Mouse (Mus musculus) neural tube, embryonic 11.5 days (tissue): ENCODE data around the gene AI837181. TPM values are rescaled to one million over a fixed set of nuclear protein-coding genes. Genes with fewer than 3 reads are reported as not detected.

Source experiments
- ATAC-seq: fragments of 200-750 bp; cut with Nextera tagmentation; 2 replicates; pipeline ENCODE4 v1.8.0; 2017; ENCODE audit warnings: moderate number of reproducible peaks, mild to moderate bottlenecking, moderate TSS enrichment, moderate library complexity; ENCODE audit not compliant: insufficient read depth, low FRiP score, low TSS enrichment
- DNase-seq: peaks from one replicate; pipeline ENCODE4 v3.0.0-alpha.2; 2015; ENCODE audit warnings: low spot score
- H3K27ac ChIP-seq: fragments of 300-500 bp; sonication (generic); 2 replicates; pipeline ENCODE4 v1.5.1; 2014; ENCODE audit warnings: low read depth, mild to moderate bottlenecking, low read length
- H3K27me3 ChIP-seq: fragments of 300-500 bp; sonication (generic); 2 replicates; pipeline ENCODE4 v1.6.1; 2014; ENCODE audit warnings: mild to moderate bottlenecking, low read length, mixed read lengths; ENCODE audit not compliant: control insufficient read depth, insufficient read depth
- H3K36me3 ChIP-seq: fragments of 300-500 bp; sonication (generic); 2 replicates; pipeline ENCODE4 v1.6.1; 2014; ENCODE audit warnings: mild to moderate bottlenecking, low read length, moderate library complexity, mixed read lengths; ENCODE audit not compliant: control insufficient read depth, insufficient read depth
- H3K4me1 ChIP-seq: fragments of 300-500 bp; sonication (generic); 2 replicates; pipeline ENCODE4 v1.6.1; 2014; ENCODE audit warnings: low read length, mixed read lengths; ENCODE audit not compliant: control insufficient read depth, insufficient read depth
- H3K4me2 ChIP-seq: fragments of 300-500 bp; sonication (generic); 2 replicates; pipeline ENCODE4 v1.6.1; 2014; ENCODE audit warnings: low read depth, mild to moderate bottlenecking, moderate library complexity
- H3K4me3 ChIP-seq: fragments of 300-500 bp; sonication (generic); 2 replicates; pipeline ENCODE4 v1.5.1; 2014; ENCODE audit warnings: low read depth, low read length
- H3K9ac ChIP-seq: fragments of 300-500 bp; sonication (generic); 2 replicates; pipeline ENCODE4 v1.6.1; 2014; ENCODE audit warnings: mild to moderate bottlenecking, low read length
- H3K9me3 ChIP-seq: fragments of 300-500 bp; sonication (generic); 2 replicates; pipeline ENCODE4 v1.6.1; 2016; ENCODE audit warnings: low read length; ENCODE audit not compliant: control insufficient read depth
- WGBS: fragments of 180-500 bp; shearing (Covaris S2); extraction: QIAGEN DNeasy Blood & Tissue Kit; methylation state at CpG from one replicate; pipeline ENCODE4 v1.1.7; 2014; 5-methylcytosine and 5-hydroxymethylcytosine counted together
- polyA plus RNA-seq: library from polyadenylated mRNA; unstranded; fragments of >200 nt; fragmentation: Nextera tagmentation; extraction: Ambion mirVana; gene quantifications from 2 replicates; pipeline ENCODE4 v1.2.1, GENCODE M21; 2014

The AI837181 gene
- polyA plus RNA-seq, result 39.9 and 43.0 TPM in 2 replicates

DNA sequence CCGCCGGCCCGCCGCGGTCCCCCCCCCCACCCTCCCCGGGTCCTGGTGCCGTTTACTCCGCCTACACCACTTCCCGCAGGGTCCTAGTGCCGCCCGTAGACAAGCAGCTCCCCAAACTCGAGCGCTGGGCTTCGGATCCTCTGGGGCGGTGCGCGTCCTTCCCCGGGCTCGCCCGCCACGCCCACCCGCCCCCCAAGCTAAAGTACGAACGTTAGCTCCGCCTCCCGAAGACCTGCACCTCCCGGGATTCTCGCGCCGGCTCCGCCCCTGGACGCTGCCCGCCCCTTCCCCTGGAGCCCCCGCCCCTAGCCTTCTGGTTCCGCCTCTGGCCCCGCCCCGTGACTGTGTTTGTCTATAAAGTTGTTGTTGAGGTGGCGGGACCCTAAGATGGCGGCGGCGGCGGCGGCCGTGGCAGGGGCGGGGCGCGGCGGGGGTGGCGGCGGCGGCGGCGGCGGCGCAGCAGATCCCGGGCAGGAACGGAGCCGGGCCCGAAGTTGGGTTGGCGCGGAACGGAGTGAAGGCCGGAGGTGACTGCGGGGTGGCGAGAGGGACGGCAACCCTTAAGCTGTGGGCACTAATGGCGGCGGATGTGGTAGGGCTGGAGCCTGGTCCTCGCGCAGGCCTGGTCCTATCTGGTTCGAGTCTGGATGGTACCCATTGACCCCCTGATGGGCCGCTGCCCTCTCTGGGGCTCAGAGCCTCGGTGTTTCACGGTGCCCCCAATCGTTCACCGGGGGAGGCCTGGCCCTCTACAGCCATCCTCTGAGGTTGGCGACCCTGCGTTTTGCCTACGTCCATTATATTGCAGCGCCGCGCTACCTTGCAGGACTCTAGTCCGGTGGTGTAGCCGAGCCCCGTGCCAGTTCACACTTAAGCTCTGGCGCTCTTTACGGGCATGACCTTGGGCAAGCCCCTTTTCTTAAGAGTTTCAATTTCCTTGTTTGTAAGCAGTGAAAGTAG lies at the start of gene AI837181, which contains the start of gene Drap1:
TSS of gene AI837181 (plus strand) at position 363 of the 960 bp plus-strand sequence.
TSS of gene Drap1 (minus strand) at position 198 of the 960 bp plus-strand sequence.
- no peaks in the 10 kb centered on the region for H3K27me3 ChIP-seq
- peak within 1 kb of the TSS; percentile 87 for H3K4me2 ChIP-seq
- H3K36me3 ChIP-seq, result peaks cover 15% of the 10 kb centered on the region
- peak; percentile 97 for DNase-seq
- H3K9me3 ChIP-seq, result no peaks in the 10 kb centered on the region
- peak within 1 kb of the TSS; percentile 81 for H3K9ac ChIP-seq
- WGBS, result under 1% methylated on average over 64 of the region's 87 CpGs
- H3K27ac ChIP-seq, result peak within 1 kb of the TSS; percentile 80
- H3K4me3 ChIP-seq, result peak within 1 kb of the TSS; percentile 64
- H3K4me1 ChIP-seq, result peaks cover 17% of the 10 kb centered on the region
- peak; percentile 87 for ATAC-seq

DNA sequence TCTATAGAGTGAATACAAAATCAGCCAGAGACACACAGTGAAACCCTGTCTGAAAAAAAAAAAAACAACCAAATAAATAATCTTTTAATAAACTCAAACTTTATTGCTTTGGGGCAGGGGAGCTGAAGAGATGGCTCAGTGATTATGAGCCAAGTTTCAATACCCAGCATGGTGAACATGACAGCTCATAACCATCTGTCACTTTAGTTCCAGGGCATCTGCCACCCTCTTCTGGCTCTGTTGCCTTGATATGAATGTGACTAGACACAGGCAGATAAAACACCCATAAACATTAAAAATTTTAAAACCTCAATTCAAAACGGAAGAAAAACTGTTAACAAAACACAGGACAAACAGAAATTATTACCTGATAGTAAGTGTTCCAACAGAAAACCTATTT lies 47.5 kb upstream of the AI837181 start:
- Histone ChIP-seq H3K9me3 (no peaks in the 10 kb centered on the region), H3K4me3 (no peak overlapping the region), H3K4me2 (no peak overlapping the region), H3K27me3 (no peaks in the 10 kb centered on the region), H3K4me1 (no peaks in the 10 kb centered on the region), H3K9ac (no peak overlapping the region), H3K36me3 (peaks cover 40% of the 10 kb centered on the region), H3K27ac (no peak overlapping the region)
- no peak for DNase-seq
- ATAC-seq, result no peak
- 88% methylated on average over 1 of the region's 1 CpGs for WGBS

DNA sequence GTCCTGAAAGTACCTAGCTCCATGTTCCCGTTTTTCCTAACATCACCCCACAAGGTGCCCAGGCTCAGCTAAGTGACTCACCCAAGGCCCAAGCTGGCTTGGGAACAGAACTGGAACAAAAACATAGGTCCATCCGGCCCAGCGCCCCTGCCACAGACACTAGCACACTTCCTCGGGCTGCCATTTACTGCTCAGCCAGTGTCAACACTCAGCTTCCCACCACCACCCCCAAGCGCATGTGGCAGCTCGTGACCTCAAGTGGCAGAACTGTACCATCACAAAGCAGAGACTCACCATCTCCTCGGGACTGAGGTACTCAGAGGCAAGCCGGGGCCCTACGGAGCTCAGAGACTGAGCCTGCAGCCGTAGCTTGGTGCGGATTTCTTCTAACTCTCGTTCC lies 41.6 kb upstream of the AI837181 start:
- peaks cover 9% of the 10 kb centered on the region for H3K4me1 ChIP-seq
- H3K27ac ChIP-seq, result no peak overlapping the region
- no peaks in the 10 kb centered on the region for H3K9me3 ChIP-seq
- H3K4me3 ChIP-seq, result no peak overlapping the region
- 95% methylated on average over 12 of the region's 12 CpGs for WGBS
- ATAC-seq (no peak), DNase-seq (no peak)
- H3K4me2 ChIP-seq, result no peak overlapping the region
- H3K27me3 ChIP-seq, result no peaks in the 10 kb centered on the region
- H3K9ac ChIP-seq, result no peak overlapping the region
- H3K36me3 ChIP-seq, result peaks cover 53% of the 10 kb centered on the region

DNA sequence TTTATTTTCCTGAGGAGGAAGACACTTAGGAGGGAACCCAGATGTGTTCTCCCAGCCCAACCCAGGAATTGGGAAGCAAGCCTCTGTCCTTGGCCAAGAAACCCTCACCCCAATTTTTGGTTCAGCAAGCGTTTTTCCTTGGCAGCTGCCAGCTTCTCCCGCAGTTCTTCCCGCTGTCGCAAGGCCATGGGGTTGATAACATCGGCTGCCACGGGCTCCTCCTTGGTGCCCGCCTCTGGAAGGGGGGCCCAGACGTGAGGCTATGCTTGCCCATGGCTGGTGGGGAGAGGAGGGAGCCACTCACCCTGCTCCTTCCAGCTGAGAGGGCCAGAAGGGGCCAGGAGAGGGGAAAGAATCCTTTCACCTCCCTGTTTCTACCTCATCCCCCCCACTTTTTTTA lies 40.2 kb upstream of the AI837181 start:
- Histone ChIP-seq H3K9ac (no peak overlapping the region), H3K9me3 (no peaks in the 10 kb centered on the region), H3K4me1 (peaks cover 16% of the 10 kb centered on the region), H3K27ac (no peak overlapping the region), H3K27me3 (no peaks in the 10 kb centered on the region), H3K4me3 (no peak overlapping the region), H3K4me2 (no peak overlapping the region), H3K36me3 (peaks cover 43% of the 10 kb centered on the region)
- DNase-seq (no peak), ATAC-seq (no peak)
- 95% methylated on average over 8 of the region's 8 CpGs for WGBS

GRCm38 (mm10) chr19:5388011-5388441 lies 36.9 kb upstream of the AI837181 start:
- H3K27me3 ChIP-seq, result no peaks in the 10 kb centered on the region
- peaks cover 24% of the 10 kb centered on the region for H3K4me1 ChIP-seq
- WGBS, result under 1% methylated on average over 43 of the region's 43 CpGs
- H3K9me3 ChIP-seq, result no peaks in the 10 kb centered on the region
- DNase-seq, result no peak
- H3K9ac ChIP-seq, result peak overlapping the region; percentile 91
- peak overlapping the region; percentile 92 for H3K4me2 ChIP-seq
- peak overlapping the region; percentile 94 for H3K4me3 ChIP-seq
- peak; percentile 63; the same call in 1 of the 2 replicates for ATAC-seq
- peak overlapping the region; percentile 60; the same call in 1 of the 2 replicates for H3K27ac ChIP-seq
- peaks cover 13% of the 10 kb centered on the region for H3K36me3 ChIP-seq

DNA sequence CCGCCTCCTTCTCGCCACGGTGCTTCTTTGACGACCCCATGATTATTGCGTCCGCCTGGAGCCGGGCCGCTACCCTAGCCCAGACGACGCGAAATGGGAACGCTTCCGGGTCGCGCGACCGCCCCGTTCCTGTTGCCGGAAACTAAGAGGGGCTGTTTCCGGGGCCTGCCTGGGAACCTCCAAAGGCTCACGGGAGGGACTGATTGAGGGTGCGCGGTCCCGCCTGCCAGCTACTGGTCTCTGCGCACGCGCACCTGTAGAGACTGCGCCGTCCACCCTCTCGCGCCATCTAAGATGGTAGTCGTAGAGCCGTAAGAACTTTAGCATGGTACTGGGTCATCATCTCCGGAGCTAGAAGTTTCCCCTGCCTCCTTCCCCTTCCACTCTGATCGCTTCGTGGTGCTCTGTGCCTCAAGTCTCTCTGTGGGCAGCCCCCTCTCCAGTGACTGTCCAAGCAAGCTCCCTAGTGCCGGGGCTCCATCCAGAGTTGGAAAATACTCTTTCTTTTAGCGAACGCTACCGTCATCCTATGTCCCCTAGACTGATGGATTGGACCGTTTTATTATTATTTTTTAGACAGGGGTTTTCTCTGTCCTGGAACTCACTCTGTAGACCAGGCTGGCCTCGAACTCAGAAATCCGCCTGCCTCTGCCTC lies 36.2 kb upstream of the AI837181 start, which contains the start of gene Sart1:
TSS of gene Sart1 (minus strand) at position 116 of the 655 bp plus-strand sequence.
- WGBS, result 2% methylated on average over 43 of the region's 43 CpGs
- Histone ChIP-seq H3K9ac (peak within 1 kb of the TSS; percentile 91), H3K27me3 (no peaks in the 10 kb centered on the region), H3K36me3 (peaks cover 9% of the 10 kb centered on the region), H3K9me3 (no peaks in the 10 kb centered on the region), H3K4me2 (peak within 1 kb of the TSS; percentile 92), H3K27ac (peak within 1 kb of the TSS; percentile 60; the same call in 1 of the 2 replicates), H3K4me3 (peak within 1 kb of the TSS; percentile 94), H3K4me1 (peaks cover 24% of the 10 kb centered on the region)
- DNase-seq, result peak; percentile 95
- ATAC-seq, result peak; percentile 90

DNA sequence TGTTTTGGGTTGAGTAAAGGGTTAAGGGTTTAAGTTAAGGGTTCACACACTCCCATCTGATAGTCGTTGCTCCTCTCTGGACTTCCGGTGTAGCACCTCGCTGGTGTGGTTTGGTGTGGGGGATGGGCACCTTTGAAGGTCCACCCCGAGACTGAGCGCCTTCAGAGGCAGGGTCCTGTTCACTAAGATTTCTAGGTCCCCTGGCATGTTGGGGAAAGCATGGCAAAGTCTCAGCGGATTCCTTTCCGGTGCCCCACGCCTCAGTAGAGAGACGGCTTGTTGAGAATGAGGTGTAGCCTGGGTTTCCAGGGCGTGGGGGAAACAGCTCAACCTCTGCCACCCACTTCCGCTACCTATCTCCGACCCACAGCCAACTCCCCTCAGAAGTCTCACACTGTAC lies 35.3 kb upstream of the AI837181 start:
- no peak for DNase-seq
- H3K27me3 ChIP-seq, result no peaks in the 10 kb centered on the region

GRCm38 (mm10) chr19:5390416-5390815 lies 34.5 kb upstream of the AI837181 start:
- Histone ChIP-seq H3K36me3 (no peaks in the 10 kb centered on the region), H3K9me3 (no peaks in the 10 kb centered on the region), H3K4me2 (no peak overlapping the region), H3K4me3 (0 out of 2 replicates have a peak overlapping the region, but pooled peaks have one; percentile 94), H3K27me3 (no peaks in the 10 kb centered on the region), H3K27ac (no peak overlapping the region), H3K4me1 (peaks cover 24% of the 10 kb centered on the region), H3K9ac (no peak overlapping the region; the same call in 1 of the 2 replicates)
- DNase-seq, result no peak
- 89% methylated on average over 8 of the region's 8 CpGs for WGBS
- ATAC-seq, result no peak

More for the DNA sequence above, 35.3 kb upstream of the AI837181 start:
- Histone ChIP-seq H3K9me3 (no peaks in the 10 kb centered on the region), H3K36me3 (peaks cover 3% of the 10 kb centered on the region; the same call in 1 of the 2 replicates), H3K4me1 (peaks cover 24% of the 10 kb centered on the region), H3K4me3 (peak overlapping the region; percentile 94), H3K27ac (no peak overlapping the region), H3K4me2 (peak overlapping the region; percentile 92), H3K9ac (peak overlapping the region; percentile 45)
- ATAC-seq, result no peak
- 42% methylated on average over 12 of the region's 12 CpGs for WGBS
